20 mouse cellular contexts compared by ENCODE assay signal in genomic region chr13:114894718-114895117, GRCm38 (mm10). TPM values are rescaled to one million over a fixed set of nuclear protein-coding genes. Genes with fewer than 3 reads are reported as not detected.
DNase-seq lines count a peak whose midpoint lies in the region; ATAC-seq lines count a peak whose summit lies in the region.
"Had no signal": no experiment of that assay in that cellular context is flagged by ENCODE, and none has a peak within 500 bp of the region (broad histone marks: within the 10 kb centered on the region; RNA-seq: fewer than 3 reads in every experiment).

No protein-coding gene starts in this region.

- H3K36me3 ChIP-seq in midbrain, embryonic 11.5 days (ENCODE audit: control insufficient read depth, insufficient read depth, low read length) = no peaks in the 10 kb centered on the region
- H3K36me3 ChIP-seq: embryonic facial prominence, embryonic 12.5 days; forebrain, embryonic 15.5 days; heart, embryonic 15.5 days; hindbrain, embryonic 13.5 days had no signal

- H3K27ac ChIP-seq in midbrain, embryonic 11.5 days (ENCODE audit: low read depth, low read length) = no peak overlapping the region
- H3K27ac ChIP-seq: embryonic facial prominence, embryonic 12.5 days; forebrain, embryonic 15.5 days; heart, embryonic 15.5 days; hindbrain, embryonic 13.5 days; hindbrain, postnatal 0 days had no signal

- no peaks in the 10 kb centered on the region for H3K27me3 ChIP-seq in midbrain, embryonic 11.5 days (ENCODE audit: control insufficient read depth, insufficient read depth, low read length)
- H3K27me3 ChIP-seq: embryonic facial prominence, embryonic 12.5 days; forebrain, embryonic 15.5 days; heart, embryonic 15.5 days; hindbrain, embryonic 13.5 days had no signal

- no peaks in the 10 kb centered on the region for H3K9me3 ChIP-seq in midbrain, embryonic 11.5 days (ENCODE audit: control insufficient read depth, low read length)
- H3K9me3 ChIP-seq: embryonic facial prominence, embryonic 12.5 days; forebrain, embryonic 15.5 days; heart, embryonic 15.5 days had no signal

- H3K9ac ChIP-seq in midbrain, embryonic 11.5 days (ENCODE audit: low read length) = no peak overlapping the region
- H3K9ac ChIP-seq: embryonic facial prominence, embryonic 12.5 days; forebrain, embryonic 15.5 days; heart, embryonic 15.5 days; hindbrain, embryonic 13.5 days had no signal

- no peak for DNase-seq in cerebellum, adult 8-10 months
- DNase-seq in midbrain, embryonic 11.5 days (ENCODE audit: low spot score, missing footprints) = no peak
- no peak for DNase-seq in right cerebral cortex, adult 2 months (ENCODE audit: low spot score in 2 of 2)
- DNase-seq: adrenal gland, postnatal 10 days; B cell, adult 2 months; cerebellum, adult 11-12 months; cerebellum, postnatal 14 days; gastrocnemius, postnatal 36 days; heart, adult 18-20 months; heart, postnatal 14 days had no signal

- H3K4me1 ChIP-seq in midbrain, embryonic 11.5 days (ENCODE audit: control insufficient read depth, insufficient read depth, low read length) = no peaks in the 10 kb centered on the region
- H3K4me1 ChIP-seq: embryonic facial prominence, embryonic 12.5 days; forebrain, embryonic 15.5 days; hindbrain, embryonic 13.5 days had no signal

- H3K4me2 ChIP-seq in midbrain, embryonic 11.5 days = no peak overlapping the region
- H3K4me2 ChIP-seq: embryonic facial prominence, embryonic 12.5 days; forebrain, embryonic 15.5 days; heart, embryonic 11.5 days; heart, embryonic 15.5 days; hindbrain, embryonic 13.5 days had no signal

- ATAC-seq in cerebellum, adult (ENCODE audit: insufficient number of reproducible peaks, low FRiP score, low TSS enrichment) = peak; percentile 37; the same call in 1 of the 2 replicates
- ATAC-seq in CD4-positive, CD25-positive, alpha-beta regulatory T cell, adult 4 months = peak; percentile 60
- peak; percentile 22 for ATAC-seq in granulocyte monocyte progenitor cell, adult 5-6 weeks (replicated peaks; ENCODE audit: poor library complexity, severe bottlenecking)
- peak; percentile 15 for ATAC-seq in megakaryocyte progenitor cell, adult 5-6 weeks (replicated peaks; ENCODE audit: poor library complexity)
- ATAC-seq in midbrain, embryonic 11.5 days (ENCODE audit: low FRiP score) = no peak
- ATAC-seq: forebrain, embryonic 15.5 days; hindbrain, postnatal 0 days had no signal

- no peak overlapping the region for H3K4me3 ChIP-seq in midbrain, embryonic 11.5 days (ENCODE audit: low read depth, low read length)
- H3K4me3 ChIP-seq: embryonic facial prominence, embryonic 12.5 days; forebrain, embryonic 15.5 days; heart, embryonic 15.5 days; hindbrain, embryonic 13.5 days had no signal

RNA-seq across cellular contexts. Expression of gene Itga2, which starts 37.2 kb away (rescaled TPM):
- polyA plus RNA-seq in CD4-positive, CD25-positive, alpha-beta regulatory T cell, adult 4 months (2017; shearing (Covaris generic)) = 1 to 10 TPM; 5.8 to 7.8 TPM
- total RNA-seq in granulocyte monocyte progenitor cell, adult 5-6 weeks (2014; fragmentation: Nextera tagmentation) = 0.13 and 0.51 TPM in 2 replicates
- total RNA-seq in granulocyte monocyte progenitor cell, adult 5-6 weeks (2017) = 0.15 and 1.0 TPM in 2 replicates
- 0.32 and 0.37 TPM in 2 replicates for total RNA-seq in megakaryocyte progenitor cell, adult 5-6 weeks (2015)
- 0.04 and 0.47 TPM in 2 replicates for total RNA-seq in megakaryocyte progenitor cell, adult 5-6 weeks (2017)
- 0.86 and 1.0 TPM in 2 replicates for polyA plus RNA-seq in midbrain, embryonic 11.5 days (2014; fragmentation: Nextera tagmentation; extraction: Ambion mirVana)
